Mouse (Mus musculus): Measurements from ENCODE around the gene Tmod1. TPM values are rescaled to one million over a fixed set of nuclear protein-coding genes. Genes with fewer than 3 reads are reported as not detected.
A peak's percentile ranks its signal among the peaks of the same experiment; 100 is the strongest.

The Tmod1 gene
- total RNA-seq, 2 experiments from 2014 or later: 45.5 to 49.1 TPM

GRCm38 (mm10) chr4:46119514-46120094 lies 80.9 kb downstream of the Tmod1 start:
- intact Hi-C loops (cut with DNase I): loop anchor here (10.0 kb wide), 1 partner anchor 705 kb away; no protein-coding TSS in a partner anchor
- no peak for DNase-seq (ENCODE audit: extremely low spot score in 1 of 2, low spot score in 2 of 2)
- TF ChIP-seq CTCF (IDR thresholded peaks at IDR 0.05): no peak; the same call in 1 of the 2 replicates
- H3K27ac ChIP-seq: no peak overlapping the region
- no peak overlapping the region for H3K4me3 ChIP-seq

GRCm38 (mm10) chr4:46120767-46121166 lies 82.0 kb downstream of the Tmod1 start:
- intact Hi-C loops (cut with DNase I): loop anchor here (10.0 kb wide), 1 partner anchor 706 kb away; no protein-coding TSS in a partner anchor
- no peak overlapping the region for H3K4me3 ChIP-seq
- no peak for DNase-seq (ENCODE audit: extremely low spot score in 1 of 2, low spot score in 2 of 2)
- H3K27ac ChIP-seq: no peak overlapping the region
- no peak for TF ChIP-seq CTCF (IDR thresholded peaks at IDR 0.05)

GRCm38 (mm10) chr4:46123358-46123757 lies 84.6 kb downstream of the Tmod1 start:
- Histone ChIP-seq H3K27ac (no peak overlapping the region), H3K4me3 (no peak overlapping the region)
- no peak for DNase-seq (ENCODE audit: extremely low spot score in 1 of 2, low spot score in 2 of 2)
- TF ChIP-seq CTCF (IDR thresholded peaks at IDR 0.05): no peak
- intact Hi-C loops (cut with DNase I): loop anchor here (10.0 kb wide), 1 partner anchor 709 kb away; no protein-coding TSS in a partner anchor

DNA sequence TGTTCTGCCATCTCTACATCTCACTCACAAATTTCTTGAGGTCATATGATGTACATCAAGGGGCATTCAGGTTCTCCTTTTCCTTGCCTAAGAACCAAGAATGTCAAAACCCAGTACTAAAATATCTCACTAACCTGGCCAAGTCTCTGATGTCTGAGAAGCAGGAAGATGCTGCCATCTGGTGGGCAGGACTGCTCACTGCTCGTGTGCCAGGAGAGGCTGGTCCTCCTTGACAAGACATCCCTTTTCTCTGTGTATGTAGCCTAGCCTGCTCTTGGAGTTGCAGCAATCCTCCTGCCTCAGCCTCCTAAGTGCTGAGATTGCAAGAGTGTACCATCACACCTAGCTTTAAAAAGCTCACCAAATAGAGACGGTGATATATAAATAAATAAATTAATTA lies 87.8 kb downstream of the Tmod1 start:
- Histone ChIP-seq H3K4me3 (no peak overlapping the region), H3K27ac (no peak overlapping the region)
- TF ChIP-seq CTCF (IDR thresholded peaks at IDR 0.05): peak; percentile 99
- intact Hi-C loops (cut with DNase I): loop anchor here (1.0 to 10.0 kb wide), 4 partner anchors 84 to 712 kb away; no protein-coding TSS in a partner anchor
- peak; percentile 75 to 84 for DNase-seq (ENCODE audit: extremely low spot score in 1 of 2, low spot score in 2 of 2)

DNA sequence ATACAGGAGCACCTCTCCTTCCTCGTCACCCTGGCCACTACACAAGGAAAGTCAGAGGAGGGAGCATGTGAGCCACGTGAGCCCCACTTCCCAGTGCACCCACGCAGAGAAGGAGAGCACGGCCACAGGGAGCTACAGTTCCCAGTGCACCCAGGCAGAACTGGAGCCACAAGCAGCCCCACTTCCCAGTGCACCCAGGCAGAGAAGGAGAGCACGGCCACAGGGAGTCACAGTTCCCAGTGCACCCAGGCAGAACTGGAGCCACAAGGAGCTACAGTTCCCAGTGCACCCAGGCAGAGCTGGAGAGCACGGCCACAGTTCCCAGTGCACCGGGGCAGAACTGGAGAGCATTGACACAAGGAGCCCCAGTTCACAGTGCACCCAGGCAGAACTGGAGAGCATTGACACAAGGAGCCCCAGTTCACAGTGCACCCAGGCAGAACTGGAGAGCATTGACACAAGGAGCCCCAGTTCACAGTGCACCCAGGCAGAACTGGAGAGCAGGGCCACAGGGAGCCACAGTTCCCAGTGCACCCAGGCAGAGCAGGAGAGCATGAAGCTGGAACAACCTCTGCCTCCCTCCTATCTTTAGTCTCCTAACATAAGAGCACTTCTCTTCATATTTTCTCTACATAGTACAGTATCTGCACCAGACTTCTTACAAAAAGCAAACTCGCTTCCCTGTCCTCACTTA lies 90.7 kb downstream of the Tmod1 start:
- DNase-seq (ENCODE audit: extremely low spot score in 1 of 2, low spot score in 2 of 2): no peak
- no peak overlapping the region for H3K4me3 ChIP-seq
- no peak overlapping the region for H3K27ac ChIP-seq
- no peak for TF ChIP-seq CTCF (IDR thresholded peaks at IDR 0.05)
- intact Hi-C loops (cut with DNase I): loop anchor here (5.0 to 10.0 kb wide), 2 partner anchors 87 to 715 kb away; no protein-coding TSS in a partner anchor

DNA sequence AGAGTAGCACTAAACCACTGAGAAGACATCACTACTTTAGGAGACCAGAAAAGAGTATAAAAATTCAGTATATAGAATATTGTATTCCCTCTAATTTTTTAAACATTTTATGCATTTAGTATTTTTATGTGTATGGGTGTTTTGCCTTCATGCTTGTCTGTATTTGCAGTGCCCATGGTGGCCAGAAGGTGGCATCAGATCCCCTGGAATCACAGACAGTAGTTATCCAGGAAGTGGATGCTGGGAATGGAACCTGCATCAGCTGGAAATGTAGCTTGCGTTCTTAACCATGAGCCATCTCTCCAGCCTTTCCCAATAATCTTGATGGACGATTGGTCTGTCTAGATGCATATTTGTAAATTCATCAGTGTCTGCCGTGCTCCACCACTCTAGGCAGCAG lies 91.5 kb downstream of the Tmod1 start:
- DNase-seq (ENCODE audit: extremely low spot score in 1 of 2, low spot score in 2 of 2): peak in 1 of 2 experiments; percentile 35
- Histone ChIP-seq H3K27ac (no peak overlapping the region), H3K4me3 (no peak overlapping the region)
- TF ChIP-seq CTCF (IDR thresholded peaks at IDR 0.05): peak; percentile 70
- intact Hi-C loops (cut with DNase I): no loop called here

DNA sequence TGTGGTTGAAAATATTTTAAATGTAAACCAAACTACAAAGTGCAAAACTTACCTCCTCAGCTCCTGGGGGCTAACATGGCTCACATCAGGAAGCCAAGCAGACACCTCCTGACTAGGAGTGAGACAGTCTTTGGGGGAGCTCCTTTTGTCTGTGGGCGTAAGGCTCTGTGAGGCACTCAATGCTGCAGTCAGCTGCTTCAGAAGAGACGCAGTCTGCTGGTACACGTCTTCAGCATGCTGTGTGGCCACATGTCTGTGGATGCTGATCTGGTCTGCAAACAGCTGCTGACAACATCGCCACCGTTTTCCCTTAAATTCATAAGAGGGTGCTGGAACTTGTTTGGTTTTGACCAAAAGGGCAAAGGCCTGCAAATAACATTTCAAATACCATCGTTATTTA lies 93.1 kb downstream of the Tmod1 start:
- intact Hi-C loops (cut with DNase I): no loop called here
- Histone ChIP-seq H3K27ac (no peak overlapping the region), H3K4me3 (no peak overlapping the region)
- TF ChIP-seq CTCF (IDR thresholded peaks at IDR 0.05): no peak
- DNase-seq (ENCODE audit: extremely low spot score in 1 of 2, low spot score in 2 of 2): no peak

GRCm38 (mm10) chr4:46137629-46138286 lies 99.0 kb downstream of the Tmod1 start:
- no peak for DNase-seq (ENCODE audit: extremely low spot score in 1 of 2, low spot score in 2 of 2)
- intact Hi-C loops (cut with DNase I): no loop called here
- TF ChIP-seq CTCF (IDR thresholded peaks at IDR 0.05): no peak
- peak overlapping the region; percentile 90 for H3K4me3 ChIP-seq
- H3K27ac ChIP-seq: peak overlapping the region; percentile 97

DNA sequence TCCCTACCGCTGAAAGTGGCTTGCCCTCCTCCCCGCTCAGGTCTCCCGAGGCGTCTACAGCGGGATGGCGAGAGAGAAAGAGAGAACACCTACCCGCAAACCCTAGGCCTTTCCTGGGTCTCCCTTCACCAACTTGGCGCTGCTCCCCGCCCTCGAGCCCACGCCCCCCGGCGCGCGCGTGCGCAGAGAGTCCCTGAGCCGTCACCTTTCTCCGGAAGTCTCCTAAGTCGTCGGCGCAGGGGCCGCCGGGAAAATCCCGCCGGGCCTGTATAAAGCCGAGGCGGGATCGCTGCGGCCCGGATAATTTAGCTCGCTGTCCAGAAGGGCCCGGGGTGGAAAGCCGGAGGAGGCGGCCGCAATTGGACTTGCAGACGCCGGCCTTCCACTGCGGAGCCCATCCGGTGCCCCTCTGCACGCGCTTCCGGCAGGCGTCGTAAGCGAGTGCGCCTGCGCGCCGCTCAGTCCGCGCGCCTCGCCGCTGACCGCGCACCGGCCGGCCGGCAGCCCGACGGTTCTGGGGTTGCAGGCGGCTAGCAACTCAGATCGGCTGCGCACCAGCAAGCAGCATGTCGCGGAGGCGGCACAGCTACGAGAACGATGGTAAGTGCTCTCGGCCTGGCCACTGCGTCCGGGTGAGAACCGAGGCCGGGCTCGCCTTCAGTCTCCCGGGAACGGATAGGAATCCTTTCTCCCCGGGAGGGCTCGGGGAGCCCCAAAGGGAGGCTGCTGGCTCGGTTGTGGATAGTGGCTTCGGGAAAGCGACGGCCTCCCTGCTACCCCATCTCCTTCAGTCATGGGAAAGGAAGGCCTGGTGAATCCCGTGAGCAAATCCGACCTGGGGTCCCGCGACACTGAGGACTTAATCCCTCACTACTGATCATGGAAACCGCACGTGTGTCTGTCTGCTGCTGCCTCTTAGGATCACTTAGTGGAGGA lies 99.8 kb downstream of the Tmod1 start, which contains the start of the genes Ncbp1 and Tstd2:
Gene Ncbp1 (plus strand): TSS at position 327 of the 936 bp plus-strand sequence.
Gene Tstd2 (minus strand): TSS at position 408 of the 936 bp plus-strand sequence.
- peak; percentile 89 to 91 for DNase-seq (ENCODE audit: extremely low spot score in 1 of 2, low spot score in 2 of 2)
- intact Hi-C loops (cut with DNase I): no loop called here
- Histone ChIP-seq H3K27ac (peak within 1 kb of the TSS; percentile 97), H3K4me3 (peak within 1 kb of the TSS; percentile 90)
- TF ChIP-seq CTCF (IDR thresholded peaks at IDR 0.05): no peak

- Histone ChIP-seq H3K4me3 (no peak overlapping the region), H3K27ac (no peak overlapping the region)
- no peak for DNase-seq (ENCODE audit: extremely low spot score in 1 of 2, low spot score in 2 of 2)
- peak; percentile 39 for TF ChIP-seq CTCF (IDR thresholded peaks at IDR 0.05)
- intact Hi-C loops (cut with DNase I): no loop called here
Measured at GRCm38 (mm10) chr4:46144323-46144722, 105.6 kb downstream of the Tmod1 start.

GRCm38 (mm10) chr4:46146881-46147280 lies 108.1 kb downstream of the Tmod1 start:
- no peak for TF ChIP-seq CTCF (IDR thresholded peaks at IDR 0.05)
- no peak for DNase-seq (ENCODE audit: extremely low spot score in 1 of 2, low spot score in 2 of 2)
- Histone ChIP-seq H3K27ac (no peak overlapping the region), H3K4me3 (no peak overlapping the region)
- intact Hi-C loops (cut with DNase I): no loop called here

Measured in left cerebral cortex, adult 2 months (tissue).